Mouse (Mus musculus) hindbrain, embryonic 14.5 days (tissue): ENCODE data around the gene Tfap2d. TPM values are rescaled to one million over a fixed set of nuclear protein-coding genes. Genes with fewer than 3 reads are reported as not detected.

Experiments
- ATAC-seq: fragments of 200-750 bp; cut with Nextera tagmentation; 2 replicates; pipeline ENCODE4 v1.8.0; 2017; ENCODE audit warnings: moderate number of reproducible peaks, mild to moderate bottlenecking, moderate TSS enrichment, moderate library complexity; ENCODE audit not compliant: low FRiP score
- DNase-seq: peaks from one replicate; pipeline ENCODE4 v3.0.0-alpha.2; 2015; ENCODE audit warnings: low spot score
- H3K27ac ChIP-seq: fragments of 300-500 bp; sonication (generic); 2 replicates; pipeline ENCODE4 v1.5.1; 2014; ENCODE audit warnings: mild to moderate bottlenecking, moderate library complexity
- H3K27me3 ChIP-seq: fragments of 300-500 bp; sonication (generic); 2 replicates; pipeline ENCODE4 v1.6.1; 2014; ENCODE audit warnings: mild to moderate bottlenecking, low read length, mixed read lengths; ENCODE audit not compliant: control insufficient read depth, insufficient read depth
- H3K36me3 ChIP-seq: fragments of 300-500 bp; sonication (generic); replicated peaks from 2 replicates; pipeline ENCODE4 v1.6.1; 2014; ENCODE audit not compliant: control insufficient read depth, insufficient read depth
- H3K4me1 ChIP-seq: fragments of 300-500 bp; sonication (generic); replicated peaks from 2 replicates; pipeline ENCODE4 v1.6.1; 2014; ENCODE audit warnings: antibody characterized with exemption, low read length, mixed read lengths; ENCODE audit not compliant: control insufficient read depth, insufficient read depth
- H3K4me2 ChIP-seq: fragments of 300-500 bp; sonication (generic); replicated peaks from 2 replicates; pipeline ENCODE4 v1.6.1; 2014; ENCODE audit warnings: mild to moderate bottlenecking, moderate library complexity
- H3K4me3 ChIP-seq: fragments of 300-500 bp; sonication (generic); replicated peaks from 2 replicates; pipeline ENCODE4 v1.5.1; 2014; ENCODE audit warnings: mild to moderate bottlenecking, low read length
- H3K9ac ChIP-seq: fragments of 300-500 bp; sonication (generic); 2 replicates; pipeline ENCODE4 v1.6.1; 2014
- H3K9me3 ChIP-seq: fragments of 300-500 bp; sonication (generic); 2 replicates; pipeline ENCODE4 v1.6.1; 2016; ENCODE audit warnings: low read length; ENCODE audit not compliant: control insufficient read depth
- WGBS: fragments of 180-500 bp; shearing (Covaris S2); extraction: QIAGEN DNeasy Blood & Tissue Kit; methylation state at CpG from one replicate; pipeline ENCODE4 v1.1.7; 2014; 5-methylcytosine and 5-hydroxymethylcytosine counted together
- polyA plus RNA-seq: library from polyadenylated mRNA; unstranded; fragments of >200 nt; fragmentation: Nextera tagmentation; extraction: Ambion mirVana; gene quantifications from 2 replicates; pipeline ENCODE4 v1.2.1, GENCODE M21; 2014

The Tfap2d gene
- 4.4 TPM in 1 of 2 replicates, not detected in the other for polyA plus RNA-seq

DNA sequence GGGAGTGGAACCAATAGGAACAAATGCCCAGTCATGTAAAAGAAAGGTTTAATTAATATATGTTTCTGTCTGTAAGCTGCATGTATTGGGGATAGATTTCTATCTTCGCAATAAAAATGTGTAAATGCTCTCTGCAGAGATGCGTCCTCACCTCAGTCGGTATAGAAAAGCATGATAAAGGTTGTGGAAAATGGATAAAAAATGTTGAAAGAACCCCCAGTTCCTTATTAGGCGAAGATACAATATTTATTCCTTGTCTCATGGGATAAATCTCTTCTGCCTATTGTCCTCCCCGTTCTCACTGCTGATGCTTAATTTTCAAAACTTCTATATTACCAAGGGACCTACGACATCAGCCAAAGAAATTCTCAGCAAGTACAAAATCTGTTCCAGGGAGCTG, at the start of gene Tfap2d:
TSS of gene Tfap2d (plus strand) at position 392 of the 400 bp plus-strand sequence.
- Histone ChIP-seq H3K4me2 (no peak within 1 kb of the TSS), H3K36me3 (no peaks in the 10 kb centered on the region), H3K9ac (no peak within 1 kb of the TSS), H3K27ac (no peak within 1 kb of the TSS), H3K4me1 (no peaks in the 10 kb centered on the region), H3K4me3 (no peak within 1 kb of the TSS), H3K9me3 (no peaks in the 10 kb centered on the region), H3K27me3 (peaks cover 98% of the 10 kb centered on the region)
- under 1% methylated on average over 6 of the region's 6 CpGs for WGBS
- no peak for DNase-seq
- ATAC-seq = no peak

DNA sequence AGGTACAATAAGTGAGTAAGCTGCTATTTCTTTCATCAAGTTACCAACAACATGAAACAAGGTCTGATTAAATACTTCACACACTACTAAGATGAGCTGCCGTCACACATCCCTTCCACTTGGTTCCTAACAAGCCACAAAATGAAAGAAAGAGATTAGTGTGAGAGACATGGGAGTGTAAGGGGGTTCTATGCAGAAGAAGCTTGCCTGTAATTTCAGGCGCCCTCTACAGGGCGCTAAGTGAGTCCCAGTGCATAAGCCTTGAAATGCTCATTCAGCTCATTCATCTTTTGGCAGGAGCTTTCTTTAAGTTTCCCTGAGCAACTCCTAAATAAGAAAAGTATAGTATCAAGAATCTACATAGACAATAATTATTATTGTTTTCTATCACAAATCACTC, 46.5 kb upstream of the Tfap2d start:
- Histone ChIP-seq H3K36me3 (no peaks in the 10 kb centered on the region), H3K4me1 (no peaks in the 10 kb centered on the region), H3K9me3 (no peaks in the 10 kb centered on the region), H3K9ac (no peak overlapping the region), H3K4me3 (no peak overlapping the region), H3K4me2 (no peak overlapping the region), H3K27ac (no peak overlapping the region), H3K27me3 (no peaks in the 10 kb centered on the region)
- DNase-seq = no peak
- ATAC-seq = no peak
- 18% methylated on average over 3 of the region's 3 CpGs for WGBS

DNA sequence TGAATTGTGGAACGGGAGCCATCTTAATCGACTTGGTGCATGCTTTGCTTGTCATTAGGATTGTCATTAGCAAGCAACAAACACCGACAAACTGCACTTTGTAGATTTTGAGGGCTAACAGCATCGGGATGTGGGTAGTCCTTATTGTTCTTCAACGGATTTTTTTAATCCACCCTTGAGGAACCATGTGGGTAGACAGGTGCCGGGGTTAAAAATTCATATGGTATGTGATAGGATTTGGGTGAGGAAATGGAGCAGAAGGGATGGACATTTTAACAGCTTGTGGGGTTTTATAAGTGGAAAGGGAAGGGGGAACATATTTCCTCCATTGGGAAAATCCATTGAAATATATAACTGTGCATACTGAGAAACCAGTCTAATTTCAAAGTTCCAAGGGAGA, 46.0 kb upstream of the Tfap2d start:
- Histone ChIP-seq H3K36me3 (no peaks in the 10 kb centered on the region), H3K27ac (no peak overlapping the region), H3K4me3 (no peak overlapping the region), H3K9me3 (no peaks in the 10 kb centered on the region), H3K4me2 (no peak overlapping the region), H3K4me1 (no peaks in the 10 kb centered on the region), H3K27me3 (no peaks in the 10 kb centered on the region), H3K9ac (no peak overlapping the region)
- ATAC-seq (no peak), DNase-seq (no peak)
- 75% methylated on average over 6 of the region's 6 CpGs for WGBS

DNA sequence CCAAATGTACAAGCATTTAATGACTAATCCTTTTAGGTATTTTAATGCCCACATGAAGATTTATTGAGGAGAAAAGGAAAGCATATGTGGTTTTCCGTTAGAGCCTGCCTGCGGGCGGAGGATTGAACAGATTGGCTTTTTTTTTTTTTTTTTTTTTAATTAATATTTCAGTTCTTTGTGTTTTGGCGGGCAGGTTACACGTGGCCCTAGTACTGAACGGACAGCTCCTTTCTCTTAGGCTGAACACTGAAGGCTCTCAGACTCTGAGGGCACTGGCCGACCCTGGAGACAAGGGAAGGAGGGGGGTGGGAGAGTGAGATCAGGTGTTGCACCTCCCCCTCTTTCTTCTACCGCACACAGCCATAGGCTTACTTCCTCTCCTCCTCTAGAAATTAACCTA, 14.7 kb upstream of the Tfap2d start:
- Histone ChIP-seq H3K4me2 (0 out of 2 replicates have a peak overlapping the region, but pooled peaks have one; percentile 19), H3K9me3 (no peaks in the 10 kb centered on the region), H3K9ac (no peak overlapping the region), H3K4me3 (no peak overlapping the region), H3K27ac (no peak overlapping the region), H3K27me3 (no peaks in the 10 kb centered on the region), H3K4me1 (no peaks in the 10 kb centered on the region), H3K36me3 (no peaks in the 10 kb centered on the region)
- 11% methylated on average over 8 of the region's 8 CpGs for whole genome bisulfite sequencing
- DNase-seq (no peak), ATAC-seq (peak; percentile 77; the same call in 1 of the 2 replicates)

DNA sequence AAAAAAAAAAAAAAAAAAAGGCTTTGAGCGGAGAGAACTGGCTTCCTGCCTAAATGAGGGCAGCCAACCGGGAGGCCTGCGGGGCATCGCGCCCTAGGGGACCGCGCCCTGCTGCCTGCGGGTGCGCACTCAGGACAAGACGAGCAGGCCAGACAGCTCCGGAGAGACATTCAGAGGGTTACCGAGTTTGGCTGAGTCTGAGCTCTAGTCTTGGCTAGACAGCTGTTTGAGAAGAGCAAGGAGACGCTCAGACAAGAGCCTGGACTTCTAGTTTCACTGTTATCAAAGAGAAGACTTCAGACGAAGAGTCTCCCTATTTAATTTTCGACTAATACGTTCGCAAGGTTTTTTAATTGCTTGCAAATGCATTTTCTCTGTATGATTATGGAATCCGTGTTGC, 5.9 kb upstream of the Tfap2d start:
- WGBS = under 1% methylated on average over 18 of the region's 18 CpGs
- H3K27ac ChIP-seq = no peak overlapping the region

DNA sequence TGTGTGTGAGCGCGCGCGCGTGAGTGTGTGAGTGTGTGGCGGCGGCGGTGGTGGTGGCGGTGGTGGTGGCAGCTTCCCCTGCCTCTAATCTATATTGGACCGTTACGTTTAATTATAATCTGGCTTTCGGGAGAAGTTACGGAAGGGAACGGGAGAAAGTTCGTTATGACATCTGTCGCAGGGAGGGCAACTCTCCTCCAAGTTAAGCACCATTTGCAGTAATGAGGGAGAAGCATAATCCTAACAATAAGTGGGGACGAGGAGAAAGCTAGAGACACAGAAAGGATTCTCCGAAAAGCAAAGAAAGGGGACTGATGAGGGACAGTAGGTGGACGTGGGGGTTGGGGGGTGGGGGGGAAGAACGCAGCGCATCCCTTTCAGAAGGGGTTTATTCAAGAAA, 494 bp downstream of the Tfap2d start:
- ATAC-seq (no peak), DNase-seq (no peak)
- under 1% methylated on average over 21 of the region's 21 CpGs for WGBS
- Histone ChIP-seq H3K36me3 (no peaks in the 10 kb centered on the region), H3K9me3 (no peaks in the 10 kb centered on the region), H3K27ac (no peak overlapping the region), H3K4me3 (no peak overlapping the region), H3K9ac (no peak overlapping the region), H3K27me3 (peaks cover 100% of the 10 kb centered on the region), H3K4me1 (no peaks in the 10 kb centered on the region), H3K4me2 (no peak overlapping the region)

More for the DNA sequence above, 5.9 kb upstream of the Tfap2d start:
- ATAC-seq (no peak), DNase-seq (no peak)
- Histone ChIP-seq H3K4me2 (peak overlapping the region; percentile 12; the same call in 1 of the 2 replicates), H3K4me3 (no peak overlapping the region), H3K9ac (no peak overlapping the region), H3K36me3 (no peaks in the 10 kb centered on the region), H3K27me3 (peaks cover 74% of the 10 kb centered on the region), H3K9me3 (no peaks in the 10 kb centered on the region), H3K4me1 (0 out of 2 replicates have a peak, but pooled peaks cover 4% of the 10 kb centered on the region)

DNA sequence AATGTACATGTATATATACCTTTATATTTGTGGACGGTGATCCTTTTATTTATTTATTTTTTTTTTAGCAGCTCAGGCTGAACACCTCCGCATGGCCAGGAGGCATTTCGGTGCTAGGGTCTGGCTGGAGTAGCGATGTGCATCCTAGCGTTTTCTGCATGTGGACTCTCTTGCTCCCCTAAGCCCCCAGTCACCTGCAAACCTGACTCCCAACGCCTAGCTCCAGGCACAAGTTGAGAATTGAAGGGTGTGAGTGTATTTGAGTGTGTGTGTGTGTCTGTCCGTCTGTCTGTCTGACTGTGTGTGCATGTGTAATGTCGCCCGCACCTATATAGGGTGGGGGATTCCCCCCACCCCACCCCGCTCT, 937 bp downstream of the Tfap2d start:
- peaks cover 100% of the 10 kb centered on the region for H3K27me3 ChIP-seq
- WGBS = 0% methylated on average over 10 of the region's 10 CpGs
- no peak for DNase-seq
- no peaks in the 10 kb centered on the region for H3K4me1 ChIP-seq
- no peak overlapping the region for H3K9ac ChIP-seq
- no peak overlapping the region for H3K27ac ChIP-seq
- ATAC-seq = peak; percentile 19; the same call in 1 of the 2 replicates
- peak overlapping the region; percentile 5; the same call in 1 of the 2 replicates for H3K4me3 ChIP-seq
- no peak overlapping the region for H3K4me2 ChIP-seq
- no peaks in the 10 kb centered on the region for H3K9me3 ChIP-seq
- H3K36me3 ChIP-seq = no peaks in the 10 kb centered on the region

DNA sequence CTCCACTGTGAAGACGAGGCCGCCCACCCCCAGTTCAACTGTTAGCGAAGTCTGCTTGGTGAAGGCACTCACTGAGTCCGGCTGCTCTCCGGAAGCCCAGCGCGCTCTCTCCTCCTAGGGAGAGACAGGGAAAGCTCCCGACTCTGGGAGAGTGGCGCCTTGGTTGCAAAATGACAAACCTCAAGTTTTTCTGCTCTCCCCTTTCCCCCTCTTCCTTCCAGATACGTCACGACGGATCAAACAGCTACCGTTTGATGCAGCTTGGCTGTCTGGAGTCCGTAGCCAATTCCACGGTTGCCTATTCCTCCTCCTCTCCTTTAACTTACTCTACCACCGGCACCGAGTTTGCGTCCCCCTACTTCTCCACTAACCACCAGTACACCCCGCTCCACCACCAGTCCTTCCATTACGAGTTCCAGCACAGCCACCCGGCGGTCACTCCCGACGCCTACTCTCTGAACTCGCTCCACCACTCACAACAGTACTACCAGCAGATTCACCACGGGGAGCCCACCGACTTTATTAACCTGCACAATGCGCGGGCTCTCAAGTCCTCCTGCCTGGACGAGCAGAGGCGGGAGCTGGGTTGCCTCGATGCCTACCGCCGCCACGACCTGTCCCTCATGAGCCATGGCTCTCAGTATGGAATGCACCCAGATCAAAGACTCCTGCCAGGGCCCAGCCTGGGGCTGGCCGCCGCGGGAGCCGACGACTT, 1.5 kb downstream of the Tfap2d start:
- Histone ChIP-seq H3K36me3 (no peaks in the 10 kb centered on the region), H3K4me2 (no peak overlapping the region), H3K4me3 (peak overlapping the region; percentile 5; the same call in 1 of the 2 replicates), H3K27ac (no peak overlapping the region), H3K9ac (no peak overlapping the region), H3K27me3 (peaks cover 100% of the 10 kb centered on the region), H3K9me3 (no peaks in the 10 kb centered on the region), H3K4me1 (no peaks in the 10 kb centered on the region)
- under 1% methylated on average over 40 of the region's 40 CpGs for WGBS
- DNase-seq = no peak
- ATAC-seq = peak; percentile 28; the same call in 1 of the 2 replicates

DNA sequence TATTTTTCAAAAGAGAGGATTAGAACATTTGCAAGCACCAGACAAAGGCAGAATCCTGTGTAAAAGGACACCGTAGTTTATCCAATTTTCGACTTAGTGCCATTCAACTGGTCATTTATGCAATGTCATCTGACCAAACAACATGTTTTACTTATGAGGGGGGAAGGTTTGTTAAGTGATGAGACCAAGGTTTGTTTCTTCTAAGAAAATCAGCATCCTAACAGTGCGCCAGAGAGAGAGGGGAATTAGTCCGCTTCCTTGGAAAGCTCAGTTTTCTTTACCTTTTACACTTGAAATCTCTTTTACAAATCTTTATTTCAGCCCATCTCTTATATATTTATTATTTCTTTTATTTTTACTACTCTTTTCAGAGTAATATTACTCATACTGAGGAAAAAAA, 3.6 kb downstream of the Tfap2d start:
- 2% methylated on average over 4 of the region's 4 CpGs for WGBS
- Histone ChIP-seq H3K27ac (no peak overlapping the region), H3K4me3 (no peak overlapping the region), H3K4me1 (no peaks in the 10 kb centered on the region), H3K36me3 (no peaks in the 10 kb centered on the region), H3K4me2 (no peak overlapping the region), H3K9ac (no peak overlapping the region), H3K27me3 (peaks cover 100% of the 10 kb centered on the region), H3K9me3 (no peaks in the 10 kb centered on the region)
- no peak for ATAC-seq
- no peak for DNase-seq
